Mouse (Mus musculus) layer of hippocampus, adult 2 months (tissue): ENCODE results near the gene Soat2. TPM values are rescaled to one million over a fixed set of nuclear protein-coding genes. Genes with fewer than 3 reads are reported as not detected.

Source experiments
- DNase-seq, 2 experiments: peaks; one replicate each; pipeline ENCODE4 v3.0.0; 2022; ENCODE audit warnings: low spot score in 2 of 2
- H3K27ac ChIP-seq: fragments of 200-600 bp; 2 replicates; pipeline ENCODE4 v1.8.1; 2022
- H3K4me3 ChIP-seq: fragments of 200-600 bp; 2 replicates; pipeline ENCODE4 v1.8.1; 2022; ENCODE audit warnings: mild to moderate bottlenecking
- CTCF ChIP-seq: fragments of 200-600 bp; conservative IDR thresholded peaks from 2 replicates; pipeline ENCODE4 v1.8.1; 2022; ENCODE audit warnings: antibody characterized with exemption, mild to moderate bottlenecking, moderate library complexity
- long read RNA-seq, 2 experiments: library from polyadenylated mRNA; stranded (forward); transcript quantifications; one replicate each; pipeline ENCODE4 v2.0.0; 2021; ENCODE audit warnings: borderline mapping rate in 2 of 2
- total RNA-seq, 2 experiments: library from RNA; stranded (reverse); gene quantifications; 2 replicates each; pipeline ENCODE4 v1.2.3; 2021

The Soat2 gene
- total RNA-seq: not detected
- long read RNA-seq, experiment 1: 0 reads
- long read RNA-seq, experiment 2: 0 reads

DNA sequence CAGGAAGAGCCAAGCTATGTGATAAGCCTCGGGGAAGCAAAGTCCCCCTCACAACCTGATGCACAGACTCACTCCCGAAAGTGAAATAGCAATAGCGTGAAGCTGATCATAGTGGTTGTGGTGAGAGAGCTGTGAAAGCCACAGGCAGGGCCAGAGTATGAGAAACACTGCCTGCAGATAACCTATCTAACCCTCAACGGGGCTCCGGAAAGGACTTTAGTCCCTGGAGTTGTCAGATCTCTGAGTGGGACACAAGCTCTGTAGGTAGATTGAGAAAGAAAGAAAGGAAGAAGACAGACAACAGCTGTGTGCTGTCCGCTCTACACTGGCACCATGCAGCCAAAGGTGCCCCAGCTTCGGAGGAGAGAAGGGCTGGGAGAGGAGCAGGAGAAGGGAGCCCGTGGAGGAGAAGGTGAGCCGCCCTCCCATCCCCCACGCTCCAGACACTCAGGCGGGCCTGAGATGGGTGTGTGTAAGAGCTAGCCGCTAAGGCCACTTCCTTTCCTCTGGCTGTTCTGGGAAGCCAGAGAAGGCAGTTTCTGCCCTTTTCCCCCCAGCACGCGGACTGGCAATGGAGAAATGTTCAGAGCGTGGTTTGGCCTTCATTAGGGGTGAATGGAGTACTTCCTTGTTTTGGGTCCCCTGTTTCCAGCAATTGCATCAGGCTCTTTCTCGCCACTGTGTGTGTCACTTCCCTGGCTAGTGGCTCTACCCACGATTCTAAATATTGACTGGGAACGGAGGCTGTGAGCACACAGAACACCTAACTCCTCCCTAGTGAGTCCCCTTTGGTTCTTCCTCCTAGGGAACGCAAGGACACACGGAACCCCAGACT, at the start of gene Soat2:
Gene Soat2 (plus strand): TSS at position 226 of the 835 bp plus-strand sequence.
- no peak for TF ChIP-seq CTCF
- Histone ChIP-seq H3K4me3 (no peak within 1 kb of the TSS), H3K27ac (no peak within 1 kb of the TSS)
- DNase-seq: no peak

DNA sequence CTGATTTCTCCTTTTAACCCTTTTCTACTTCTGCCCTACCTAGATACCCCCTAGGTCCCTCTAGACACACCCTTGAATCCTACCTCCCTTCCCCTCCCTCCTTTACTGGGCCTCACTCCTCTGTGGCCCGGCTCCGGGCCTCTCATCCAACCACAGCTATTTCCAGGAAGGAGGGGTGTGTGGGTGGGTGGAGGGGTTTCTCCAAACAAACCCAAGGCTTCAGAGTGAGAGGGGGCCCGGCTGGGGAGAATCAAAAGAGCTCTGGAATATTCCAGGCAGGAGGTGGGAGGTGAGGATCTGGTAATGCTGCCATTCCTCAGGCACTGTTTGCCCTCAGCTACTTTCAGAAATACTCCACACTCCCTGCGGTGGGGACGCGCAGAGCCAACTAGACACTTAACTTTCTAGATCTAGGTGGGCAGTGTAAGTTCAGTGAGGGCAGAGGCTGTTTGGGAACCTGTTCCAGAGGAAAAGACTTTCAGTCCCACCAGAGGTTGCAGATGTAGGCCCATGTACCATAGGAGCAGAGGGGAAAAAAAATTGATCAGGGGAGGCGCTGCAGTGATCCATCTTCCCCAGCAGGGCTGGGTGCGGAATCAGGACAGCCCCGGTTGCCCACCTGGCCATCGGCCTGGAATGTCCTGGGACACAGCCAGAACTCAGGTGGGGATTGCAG, 49.2 kb upstream of the Soat2 start:
- no peak for DNase-seq
- peak; percentile 64 for TF ChIP-seq CTCF
- Histone ChIP-seq H3K27ac (peak overlapping the region; percentile 89), H3K4me3 (peak overlapping the region; percentile 60)

DNA sequence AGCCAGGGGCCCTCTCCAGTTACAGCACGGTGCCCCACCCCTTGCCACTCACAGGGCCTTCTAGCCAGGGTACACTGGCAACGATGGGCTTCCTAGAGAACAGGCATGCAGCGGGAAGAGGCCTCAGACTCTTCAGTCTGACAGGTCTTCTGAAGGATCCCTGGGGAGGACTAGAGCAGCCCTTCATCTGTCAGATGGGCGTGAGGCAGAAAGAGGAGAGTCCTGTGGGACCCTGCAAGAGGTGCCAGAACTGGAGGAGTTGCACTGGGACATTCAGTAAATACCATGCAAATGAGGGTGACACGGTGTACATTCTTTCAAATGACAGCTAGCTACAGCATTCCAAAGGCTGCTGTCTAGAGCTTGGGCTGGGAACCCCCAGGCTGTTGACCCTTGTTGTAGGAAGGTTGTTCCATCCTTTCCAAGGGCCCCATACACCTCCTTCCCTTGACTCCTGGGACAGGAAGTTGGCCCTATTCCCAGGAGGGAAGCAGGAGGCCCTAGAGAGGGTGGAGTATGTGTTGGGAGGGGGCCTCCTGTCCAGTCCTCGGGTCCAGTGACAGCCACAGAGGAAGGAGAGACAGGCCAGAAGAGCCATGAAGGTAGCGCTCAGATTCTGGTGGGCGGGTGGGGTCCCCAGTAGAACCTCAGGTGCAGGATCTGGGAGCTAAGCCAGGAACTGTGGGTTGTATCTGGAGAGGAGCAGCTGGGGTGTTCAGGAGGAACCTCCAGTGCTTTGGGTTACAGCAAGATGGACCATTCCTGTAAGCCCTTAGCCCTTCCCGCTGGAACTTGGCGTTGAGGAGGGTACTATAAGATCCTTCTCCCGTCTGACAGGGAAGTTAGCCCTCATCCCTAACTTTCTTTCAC, 48.4 kb upstream of the Soat2 start:
- peak overlapping the region; percentile 38 for H3K4me3 ChIP-seq
- no peak for DNase-seq
- TF ChIP-seq CTCF: no peak
- H3K27ac ChIP-seq: peak overlapping the region; percentile 89

DNA sequence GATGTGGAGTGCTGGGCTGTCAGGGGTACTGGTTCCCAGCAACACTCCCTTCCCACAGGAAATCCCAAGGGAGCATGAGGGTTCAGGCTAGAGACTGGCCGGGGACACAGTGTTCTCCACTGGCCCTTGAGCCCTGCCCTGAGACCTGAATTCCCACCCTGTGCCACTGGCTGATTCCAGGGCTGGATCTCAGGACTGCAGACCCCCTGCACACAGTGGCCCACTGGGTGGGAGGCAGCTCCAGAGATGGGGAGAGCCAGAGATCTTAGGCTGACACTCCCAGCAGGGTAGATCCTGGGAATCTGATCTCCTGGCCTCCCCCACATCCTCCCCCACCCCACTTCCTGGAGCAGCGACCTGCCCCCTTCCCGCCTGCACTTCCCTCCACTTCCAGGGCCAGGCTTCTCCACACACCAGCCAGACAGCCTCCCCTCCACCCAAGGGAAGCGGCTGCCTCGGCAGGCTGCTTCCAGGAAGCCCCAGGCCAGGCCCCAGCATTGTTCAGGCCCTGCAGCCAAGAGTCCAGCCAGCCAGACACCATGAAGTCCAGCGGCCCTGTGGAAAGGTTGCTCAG, 47.7 kb upstream of the Soat2 start:
- Histone ChIP-seq H3K27ac (peak overlapping the region; percentile 89), H3K4me3 (peak overlapping the region; percentile 43)
- TF ChIP-seq CTCF: no peak
- DNase-seq: no peak

DNA sequence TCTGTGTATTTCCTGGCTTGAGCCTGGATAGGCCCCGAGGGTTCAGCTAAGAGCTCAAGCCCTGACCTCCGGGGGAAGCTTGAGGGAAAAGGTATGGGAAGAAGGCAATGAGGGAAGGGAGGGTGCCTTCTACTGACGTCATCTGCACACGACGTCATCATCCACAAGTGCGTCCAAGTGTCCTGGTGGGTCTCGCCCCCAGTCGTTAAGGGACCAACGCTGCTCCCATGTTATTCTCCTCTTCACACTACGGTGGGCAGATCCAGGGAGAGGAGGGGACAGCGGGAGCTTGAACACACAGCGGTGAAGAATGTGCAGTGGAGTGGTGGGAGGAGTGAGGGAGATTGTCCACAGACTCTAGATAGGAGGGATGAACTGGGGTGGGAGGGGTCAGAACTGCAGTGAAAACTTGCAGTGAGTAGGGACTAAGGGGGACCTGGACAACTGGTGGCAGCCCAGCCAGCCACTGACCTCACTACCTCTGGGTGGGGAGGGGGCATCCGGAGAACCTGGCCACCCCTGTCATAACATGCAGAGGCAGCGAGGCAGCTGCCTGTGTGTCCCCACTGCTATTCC, 46.9 kb upstream of the Soat2 start:
- H3K4me3 ChIP-seq: peak overlapping the region; percentile 43
- no peak for TF ChIP-seq CTCF
- H3K27ac ChIP-seq: peak overlapping the region; percentile 89
- no peak for DNase-seq

DNA sequence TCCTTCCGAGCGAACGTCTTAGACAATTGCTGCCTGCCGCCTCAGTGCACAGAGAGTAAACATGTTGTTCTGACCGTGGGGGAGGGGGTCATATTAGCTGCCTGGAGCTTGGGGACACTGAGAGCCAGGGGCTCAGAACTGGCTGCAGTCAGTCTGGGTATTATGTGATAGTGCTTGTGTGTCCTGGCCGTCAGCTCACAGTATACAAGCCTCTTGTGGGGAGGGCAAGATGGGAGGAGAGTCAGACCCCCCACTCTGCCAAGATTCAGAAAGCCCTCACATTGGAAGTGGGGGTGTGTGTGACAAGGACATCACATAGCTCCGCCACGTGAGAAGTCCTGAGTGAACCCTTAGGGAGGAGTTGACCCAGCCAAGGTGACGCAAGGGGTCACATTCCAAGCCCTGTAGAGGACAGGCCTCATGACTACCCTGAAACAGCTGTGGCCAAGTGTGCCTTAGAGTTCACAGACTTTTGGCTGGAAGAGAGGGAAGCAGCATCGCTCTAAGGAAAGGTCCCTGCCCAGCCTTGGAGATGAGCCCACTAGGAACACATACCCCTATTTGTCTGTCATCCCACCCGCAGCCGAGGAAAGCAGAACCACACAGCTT, 46.3 kb upstream of the Soat2 start:
- TF ChIP-seq CTCF: no peak
- Histone ChIP-seq H3K4me3 (peak overlapping the region; percentile 43), H3K27ac (peak overlapping the region; percentile 89)
- DNase-seq: no peak

DNA sequence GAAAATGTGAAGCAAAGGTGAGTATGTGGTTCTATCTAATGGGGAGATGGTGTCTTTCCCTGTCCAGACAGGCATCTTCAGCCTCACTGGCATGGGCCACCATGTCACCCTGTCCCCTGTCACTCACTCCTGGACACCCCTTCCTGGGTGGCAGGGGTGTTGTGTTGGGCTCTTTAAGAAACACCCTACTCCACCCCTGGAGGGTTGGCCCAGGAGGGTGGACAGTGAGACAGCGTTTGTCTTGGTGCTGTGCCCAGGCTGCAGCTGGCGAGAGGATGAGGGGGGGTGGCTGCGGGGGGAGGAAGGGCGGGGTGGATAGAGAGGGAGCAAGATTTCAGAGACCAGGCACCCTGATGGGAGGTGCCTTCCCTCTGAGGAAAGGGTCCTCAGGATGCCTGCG, 45.0 kb upstream of the Soat2 start:
- TF ChIP-seq CTCF: no peak
- Histone ChIP-seq H3K27ac (peak overlapping the region; percentile 89; the same call in 1 of the 2 replicates), H3K4me3 (peak overlapping the region; percentile 13; the same call in 1 of the 2 replicates)
- no peak for DNase-seq

DNA sequence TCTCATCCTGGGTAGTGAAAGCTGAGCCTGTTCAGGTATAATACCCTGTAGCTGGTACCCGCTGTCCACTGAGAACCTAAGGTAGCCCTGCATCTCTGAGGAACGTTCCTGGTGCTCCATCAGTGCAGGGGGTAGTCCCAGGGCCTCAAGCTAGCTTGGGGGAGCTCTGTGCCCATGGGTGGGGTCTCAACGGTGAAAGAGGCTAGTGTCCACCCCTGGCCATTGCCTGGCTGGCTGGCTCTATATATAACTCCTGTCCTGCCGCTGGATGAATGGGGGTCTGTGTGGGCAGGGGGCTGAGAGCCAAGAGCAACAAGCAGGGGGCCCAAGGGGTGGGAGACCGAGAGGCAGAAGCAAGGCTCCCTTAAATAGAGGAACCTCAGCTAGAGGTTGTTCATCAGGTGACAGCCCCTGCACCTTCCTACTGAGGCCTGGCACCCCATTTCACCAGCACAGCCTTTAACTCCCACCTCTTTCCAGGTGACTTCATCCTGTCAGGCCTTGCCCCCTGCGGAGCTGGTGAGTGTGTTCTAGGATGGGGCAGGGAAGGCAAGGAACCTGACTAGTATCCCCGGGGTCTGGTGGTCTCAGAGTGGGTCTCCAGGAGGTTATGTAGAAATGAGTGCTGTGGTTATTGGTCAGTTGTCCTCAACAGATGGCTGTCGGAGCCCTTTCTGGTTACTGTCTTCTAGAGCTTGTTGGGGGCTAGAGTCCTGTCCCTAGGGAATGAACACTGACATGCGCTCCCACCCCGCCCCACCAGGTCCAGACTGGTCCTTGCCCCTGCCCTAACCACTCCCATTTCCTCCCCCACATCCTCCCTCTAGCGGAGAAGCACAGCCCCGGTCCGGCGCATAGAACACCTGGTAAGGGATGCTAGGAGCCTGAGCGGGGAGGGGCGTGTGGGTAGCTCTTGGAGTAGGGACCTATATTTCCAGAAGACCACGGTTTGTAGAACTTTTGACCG, 44.3 kb upstream of the Soat2 start:
- DNase-seq: no peak
- peak; percentile 38 for TF ChIP-seq CTCF
- H3K27ac ChIP-seq: peak overlapping the region; percentile 44; the same call in 1 of the 2 replicates
- peak overlapping the region; percentile 37 for H3K4me3 ChIP-seq

DNA sequence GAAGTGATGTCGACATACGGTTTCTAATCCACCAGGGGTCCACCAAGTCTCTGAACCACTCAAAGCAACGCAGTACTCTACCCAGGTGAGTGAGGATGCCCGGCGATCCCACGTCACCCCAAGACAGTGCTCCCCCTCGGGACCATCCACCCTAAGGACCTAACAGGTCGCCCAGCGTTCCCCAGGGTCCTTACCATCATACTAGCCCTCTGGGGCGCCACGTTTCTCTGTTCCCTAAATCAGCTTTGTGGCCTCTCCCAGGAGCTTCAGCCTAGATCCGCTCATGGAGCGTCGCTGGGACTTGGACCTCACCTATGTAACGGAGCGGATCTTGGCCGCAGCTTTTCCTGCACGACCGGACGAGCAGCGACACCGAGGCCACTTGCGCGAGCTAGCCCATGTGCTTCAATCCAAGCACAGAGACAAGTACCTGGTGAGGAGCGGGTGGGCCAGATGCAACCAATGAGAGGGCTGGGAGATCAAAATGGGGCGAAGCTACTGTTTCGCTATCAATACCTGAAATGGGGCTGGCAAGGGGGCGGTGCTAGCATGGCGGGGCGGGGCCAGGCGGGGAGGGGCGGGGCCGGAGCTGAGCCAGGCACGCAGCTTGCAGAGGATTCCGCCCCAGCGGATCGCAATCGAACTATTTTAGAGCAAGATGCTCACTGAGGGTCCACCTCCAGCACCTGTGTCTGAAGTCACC, 43.4 kb upstream of the Soat2 start:
- peak overlapping the region; percentile 37 for H3K4me3 ChIP-seq
- no peak overlapping the region for H3K27ac ChIP-seq
- TF ChIP-seq CTCF: no peak
- DNase-seq: no peak
